Mouse (Mus musculus): Measurements from ENCODE around the gene Igfbpl1. TPM values are rescaled to one million over a fixed set of nuclear protein-coding genes. Genes with fewer than 3 reads are reported as not detected.
A peak's percentile ranks its signal among the peaks of the same experiment; 100 is the strongest.

The Igfbpl1 gene
- polyA plus RNA-seq, 1 experiment = 0.38 TPM

DNA sequence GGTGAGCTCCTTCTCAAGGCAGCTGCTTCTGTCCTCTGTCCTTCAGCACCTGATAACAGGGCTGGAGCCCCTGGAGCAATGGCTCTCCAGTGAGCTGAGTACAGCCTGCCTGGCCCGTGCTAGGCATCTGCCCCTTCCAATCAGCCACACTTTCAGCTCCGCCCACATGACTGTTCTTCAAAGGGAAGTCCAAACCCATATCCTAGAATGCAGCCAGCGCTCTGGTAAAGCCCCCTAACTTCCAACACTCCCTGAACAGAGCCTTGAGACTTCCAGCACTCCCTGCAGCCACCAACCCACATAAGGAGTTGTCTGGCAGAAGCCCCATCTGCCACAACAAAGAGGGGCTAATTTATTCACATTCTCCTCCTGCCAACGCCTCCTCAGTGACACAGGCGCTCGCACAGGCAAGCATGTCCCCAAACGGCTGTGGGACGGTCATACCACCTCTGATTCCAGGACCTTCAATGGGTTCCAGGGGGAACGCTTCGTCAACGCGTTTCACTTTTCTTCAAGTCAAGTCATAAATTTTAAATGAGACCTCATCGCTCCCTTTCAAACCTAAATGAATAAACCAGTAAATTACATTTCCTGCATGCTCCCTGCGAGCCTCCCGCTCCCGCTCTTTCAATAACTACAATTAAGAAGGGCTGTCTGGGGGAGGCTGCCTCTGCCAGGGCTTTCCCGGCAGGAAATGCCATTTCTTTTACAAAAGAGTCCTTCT, 7.4 kb downstream of the Igfbpl1 start:
- H3K4me1 ChIP-seq (ENCODE audit: control insufficient read depth, insufficient read depth, low read length) = no peaks in the 10 kb centered on the region

DNA sequence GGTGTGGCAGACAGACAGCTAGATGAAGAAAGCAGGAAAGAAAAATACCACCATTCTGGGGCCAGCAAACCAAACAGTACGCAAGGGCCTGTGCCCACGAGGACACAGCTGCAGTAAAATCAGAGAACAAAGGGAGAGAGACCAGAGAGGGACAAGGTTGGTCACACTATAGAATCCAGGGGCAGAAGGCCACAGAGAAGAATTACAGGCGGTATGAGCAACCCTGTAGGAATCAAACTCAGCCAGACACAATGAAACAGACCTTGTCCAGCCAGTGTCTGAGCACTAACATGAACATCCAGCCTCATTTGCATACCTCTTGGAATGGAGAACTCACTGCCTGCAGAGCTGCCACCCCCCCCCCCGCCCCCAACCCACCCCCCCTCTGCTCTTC, 7.9 kb downstream of the Igfbpl1 start:
- no peak for TF ChIP-seq CTCF (IDR thresholded peaks at IDR 0.05; ENCODE audit: borderline replicate concordance, insufficient read depth, low read depth, low read length)
- no peak for TF ChIP-seq POLR2A (IDR thresholded peaks at IDR 0.05; ENCODE audit: borderline replicate concordance, insufficient read depth, low read length)
- DNase-seq = no peak
- Histone ChIP-seq H3K27me3 (ENCODE audit: control insufficient read depth, insufficient read depth, low read length) (peaks cover 3% of the 10 kb centered on the region; the same call in 1 of the 2 replicates), H3K27ac (ENCODE audit: insufficient read depth, low read length) (no peak overlapping the region), H3K4me3 (replicated peaks; ENCODE audit: insufficient read depth, low read depth, low read length) (no peak overlapping the region), H3K4me1 (ENCODE audit: control insufficient read depth, insufficient read depth, low read length) (no peaks in the 10 kb centered on the region)
- WGBS = 51% methylated on average over 4 of the region's 4 CpGs

More for the DNA sequence above, 7.4 kb downstream of the Igfbpl1 start:
- H3K27me3 ChIP-seq (ENCODE audit: control insufficient read depth, insufficient read depth, low read length) = peaks cover 3% of the 10 kb centered on the region; the same call in 1 of the 2 replicates
- H3K4me3 ChIP-seq (replicated peaks; ENCODE audit: insufficient read depth, low read depth, low read length) = no peak overlapping the region
- H3K27ac ChIP-seq (ENCODE audit: insufficient read depth, low read length) = no peak overlapping the region
- TF ChIP-seq POLR2A (IDR thresholded peaks at IDR 0.05; ENCODE audit: borderline replicate concordance, insufficient read depth, low read length) = no peak
- no peak for TF ChIP-seq CTCF (IDR thresholded peaks at IDR 0.05; ENCODE audit: borderline replicate concordance, insufficient read depth, low read depth, low read length)
- DNase-seq = no peak
- WGBS = 7% methylated on average over 17 of the region's 17 CpGs

DNA sequence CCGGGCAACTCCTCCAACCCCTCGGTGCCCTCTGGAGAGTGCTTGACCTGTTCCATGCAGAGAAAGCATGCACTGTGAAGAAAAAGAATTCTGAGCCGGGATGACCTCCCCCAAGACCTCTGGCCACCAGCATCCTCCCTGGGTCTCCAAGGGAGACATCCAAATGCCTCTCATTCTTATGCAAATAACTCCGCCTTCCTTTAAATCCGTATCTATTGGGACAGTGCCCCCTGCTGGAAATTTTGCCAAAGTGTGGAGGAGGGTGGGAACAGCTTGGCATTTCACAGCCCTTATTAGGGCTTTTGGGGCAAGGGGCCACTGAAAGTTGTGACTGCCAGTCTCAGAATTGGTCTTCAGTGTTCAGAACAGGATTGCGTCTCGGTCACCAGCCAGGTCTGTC, 11.2 kb downstream of the Igfbpl1 start:
- H3K4me1 ChIP-seq (ENCODE audit: control insufficient read depth, insufficient read depth, low read length) = no peaks in the 10 kb centered on the region
- H3K27me3 ChIP-seq (ENCODE audit: control insufficient read depth, insufficient read depth, low read length) = peaks cover 3% of the 10 kb centered on the region; the same call in 1 of the 2 replicates
- DNase-seq = peak; percentile 18 to 38
- H3K27ac ChIP-seq (ENCODE audit: insufficient read depth, low read length) = no peak overlapping the region
- TF ChIP-seq CTCF (IDR thresholded peaks at IDR 0.05; ENCODE audit: borderline replicate concordance, insufficient read depth, low read depth, low read length) (peak; percentile 41; the same call in 1 of the 2 replicates), POLR2A (IDR thresholded peaks at IDR 0.05; ENCODE audit: borderline replicate concordance, insufficient read depth, low read length) (no peak)
- 41% methylated on average over 7 of the region's 7 CpGs for WGBS
- no peak overlapping the region for H3K4me3 ChIP-seq (replicated peaks; ENCODE audit: insufficient read depth, low read depth, low read length)

DNA sequence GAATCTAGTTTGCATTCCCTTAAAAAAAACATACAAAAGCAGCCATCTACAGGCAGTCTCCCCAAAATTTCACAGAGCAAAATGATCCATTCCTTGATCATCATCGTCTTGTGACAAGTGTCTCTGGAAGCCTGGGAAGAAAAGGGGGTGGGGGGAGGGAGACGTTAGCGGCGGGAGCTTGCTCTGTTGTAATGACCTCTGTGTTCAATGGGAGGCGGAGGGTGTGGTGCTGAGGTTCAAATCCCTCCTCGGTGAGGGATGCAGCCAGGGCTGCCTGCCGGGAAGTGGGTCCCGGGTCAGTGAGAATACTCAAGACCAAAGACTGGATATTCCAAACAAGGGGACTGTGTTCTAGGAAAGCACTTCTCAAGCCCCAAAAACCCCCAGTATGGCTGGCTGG, 15.5 kb downstream of the Igfbpl1 start:
- H3K27me3 ChIP-seq (ENCODE audit: control insufficient read depth, insufficient read depth, low read length) = no peaks in the 10 kb centered on the region; the same call in 1 of the 2 replicates
- H3K27ac ChIP-seq (ENCODE audit: insufficient read depth, low read length) = no peak overlapping the region
- no peak overlapping the region for H3K4me3 ChIP-seq (replicated peaks; ENCODE audit: insufficient read depth, low read depth, low read length)
- H3K4me1 ChIP-seq (ENCODE audit: control insufficient read depth, insufficient read depth, low read length) = no peaks in the 10 kb centered on the region; the same call in 1 of the 2 replicates
- WGBS = 45% methylated on average over 8 of the region's 8 CpGs
- TF ChIP-seq POLR2A (IDR thresholded peaks at IDR 0.05; ENCODE audit: borderline replicate concordance, insufficient read depth, low read length) (no peak), CTCF (IDR thresholded peaks at IDR 0.05; ENCODE audit: borderline replicate concordance, insufficient read depth, low read depth, low read length) (no peak)
- DNase-seq = no peak

DNA sequence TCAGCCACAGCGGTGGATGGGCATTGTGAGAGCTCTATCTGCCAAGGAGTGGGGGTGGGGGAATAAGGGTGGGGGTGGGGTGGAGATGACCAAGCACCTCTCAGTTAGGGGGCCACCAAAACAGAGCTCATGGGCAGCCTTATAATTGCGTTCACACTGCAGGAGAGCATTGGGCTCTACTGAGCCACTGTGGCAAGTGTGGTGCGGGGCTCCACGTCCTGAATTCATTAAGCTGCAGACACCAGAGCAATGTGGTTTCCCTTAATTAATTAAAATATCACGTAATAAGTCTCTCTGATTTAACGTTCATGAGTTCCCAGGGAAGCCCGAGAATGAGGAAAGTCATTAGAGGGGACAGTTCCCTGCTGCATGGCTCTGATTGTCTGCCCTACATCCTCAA, 18.7 kb downstream of the Igfbpl1 start:
- DNase-seq = no peak
- TF ChIP-seq POLR2A (IDR thresholded peaks at IDR 0.05; ENCODE audit: borderline replicate concordance, insufficient read depth, low read length) (no peak), CTCF (IDR thresholded peaks at IDR 0.05; ENCODE audit: borderline replicate concordance, insufficient read depth, low read depth, low read length) (no peak)
- Histone ChIP-seq H3K4me3 (replicated peaks; ENCODE audit: insufficient read depth, low read depth, low read length) (no peak overlapping the region), H3K27ac (ENCODE audit: insufficient read depth, low read length) (no peak overlapping the region), H3K27me3 (ENCODE audit: control insufficient read depth, insufficient read depth, low read length) (no peaks in the 10 kb centered on the region; the same call in 1 of the 2 replicates), H3K4me1 (ENCODE audit: control insufficient read depth, insufficient read depth, low read length) (no peaks in the 10 kb centered on the region; the same call in 1 of the 2 replicates)
- WGBS = 50% methylated on average over 7 of the region's 7 CpGs

DNA sequence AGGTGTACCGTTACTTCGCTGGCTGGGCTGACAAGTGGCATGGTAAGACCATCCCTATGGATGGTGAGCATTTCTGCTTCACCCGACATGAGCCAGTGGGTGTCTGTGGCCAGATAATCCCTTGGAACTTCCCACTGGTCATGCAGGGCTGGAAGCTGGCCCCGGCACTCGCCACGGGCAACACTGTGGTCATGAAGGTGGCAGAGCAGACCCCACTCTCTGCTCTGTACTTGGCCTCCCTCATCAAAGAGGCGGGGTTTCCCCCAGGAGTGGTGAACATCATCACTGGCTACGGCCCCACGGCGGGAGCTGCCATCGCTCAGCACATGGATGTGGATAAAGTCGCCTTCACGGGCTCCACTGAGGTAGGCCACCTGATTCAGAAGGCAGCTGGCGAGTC, 23.8 kb downstream of the Igfbpl1 start:
- no peak for DNase-seq
- 94% methylated on average over 14 of the region's 14 CpGs for WGBS
- no peak overlapping the region for H3K27ac ChIP-seq (ENCODE audit: insufficient read depth, low read length)
- H3K27me3 ChIP-seq (ENCODE audit: control insufficient read depth, insufficient read depth, low read length) = no peaks in the 10 kb centered on the region; the same call in 1 of the 2 replicates
- no peak for TF ChIP-seq CTCF (IDR thresholded peaks at IDR 0.05; ENCODE audit: borderline replicate concordance, insufficient read depth, low read depth, low read length)
- TF ChIP-seq POLR2A (IDR thresholded peaks at IDR 0.05; ENCODE audit: borderline replicate concordance, insufficient read depth, low read length) = no peak
- no peak overlapping the region for H3K4me3 ChIP-seq (replicated peaks; ENCODE audit: insufficient read depth, low read depth, low read length)
- H3K4me1 ChIP-seq (ENCODE audit: control insufficient read depth, insufficient read depth, low read length) = no peaks in the 10 kb centered on the region; the same call in 1 of the 2 replicates

DNA sequence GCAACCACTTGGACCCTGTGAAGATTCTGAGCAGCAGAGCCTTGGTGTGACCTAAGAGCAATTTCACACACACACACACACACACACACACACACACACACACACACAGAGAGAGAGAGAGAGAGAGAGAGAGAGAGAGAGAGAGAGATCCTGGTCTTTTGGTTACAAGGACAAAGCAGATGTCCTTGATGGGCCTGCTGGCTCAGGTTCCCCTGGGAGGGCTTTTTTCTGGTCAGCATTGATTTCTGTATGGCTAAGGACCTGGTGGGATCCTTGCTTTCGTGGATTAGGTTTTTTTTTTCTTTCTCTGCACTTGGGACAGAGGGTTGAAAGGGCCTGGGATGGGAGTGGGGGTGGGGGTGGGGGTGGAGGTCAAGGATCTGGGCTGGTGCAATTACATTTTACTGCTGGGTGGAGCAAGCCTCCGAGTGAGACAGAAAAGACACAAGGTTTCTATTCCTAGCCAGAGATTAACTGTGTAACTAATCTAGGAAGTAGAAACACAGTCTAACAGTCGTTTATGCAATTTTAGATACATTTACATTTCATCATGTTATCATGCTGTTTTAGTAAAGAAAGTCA, 26.7 kb downstream of the Igfbpl1 start:
- TF ChIP-seq POLR2A (IDR thresholded peaks at IDR 0.05; ENCODE audit: borderline replicate concordance, insufficient read depth, low read length) (no peak), CTCF (IDR thresholded peaks at IDR 0.05; ENCODE audit: borderline replicate concordance, insufficient read depth, low read depth, low read length) (no peak)
- 73% methylated on average over 3 of the region's 3 CpGs for WGBS
- H3K27ac ChIP-seq (ENCODE audit: insufficient read depth, low read length) = no peak overlapping the region
- no peaks in the 10 kb centered on the region; the same call in 1 of the 2 replicates for H3K27me3 ChIP-seq (ENCODE audit: control insufficient read depth, insufficient read depth, low read length)
- no peak overlapping the region for H3K4me3 ChIP-seq (replicated peaks; ENCODE audit: insufficient read depth, low read depth, low read length)
- H3K4me1 ChIP-seq (ENCODE audit: control insufficient read depth, insufficient read depth, low read length) = no peaks in the 10 kb centered on the region
- no peak for DNase-seq

DNA sequence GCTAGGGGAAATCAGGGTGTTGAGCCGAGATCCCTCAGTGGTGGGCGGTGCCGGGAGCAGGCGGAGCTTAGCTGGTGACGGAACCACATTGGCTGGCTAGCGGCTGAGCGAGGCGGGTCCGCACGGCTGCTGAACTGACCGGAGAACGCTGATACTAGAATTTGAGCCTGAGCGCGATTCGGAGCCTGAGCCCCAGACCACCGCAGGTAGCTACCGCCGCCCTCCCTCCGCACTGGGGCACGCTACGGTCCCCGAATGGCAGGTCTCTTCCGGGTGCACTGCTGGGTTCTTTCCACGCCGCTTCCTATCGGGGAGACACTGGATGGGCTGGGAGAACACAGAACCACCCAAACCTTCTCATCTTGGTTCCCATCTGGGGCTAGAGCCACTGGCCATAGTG, 27.8 kb downstream of the Igfbpl1 start, which contains the start of gene Aldh1b1:
TSS of gene Aldh1b1 (plus strand) at position 59 of the 400 bp plus-strand sequence.
- under 1% methylated on average over 26 of the region's 26 CpGs for WGBS
- Histone ChIP-seq H3K4me3 (replicated peaks; ENCODE audit: insufficient read depth, low read depth, low read length) (peak within 1 kb of the TSS; percentile 59), H3K4me1 (ENCODE audit: control insufficient read depth, insufficient read depth, low read length) (no peaks in the 10 kb centered on the region), H3K27me3 (ENCODE audit: control insufficient read depth, insufficient read depth, low read length) (no peaks in the 10 kb centered on the region; the same call in 1 of the 2 replicates), H3K27ac (ENCODE audit: insufficient read depth, low read length) (no peak within 1 kb of the TSS)
- TF ChIP-seq POLR2A (IDR thresholded peaks at IDR 0.05; ENCODE audit: borderline replicate concordance, insufficient read depth, low read length) (no peak), CTCF (IDR thresholded peaks at IDR 0.05; ENCODE audit: borderline replicate concordance, insufficient read depth, low read depth, low read length) (no peak)
- peak; percentile 30 to 37 for DNase-seq

Measured in cerebellum, adult 2 months (tissue).